14 mouse cellular contexts compared by ENCODE assay signal in the genomic region with DNA sequence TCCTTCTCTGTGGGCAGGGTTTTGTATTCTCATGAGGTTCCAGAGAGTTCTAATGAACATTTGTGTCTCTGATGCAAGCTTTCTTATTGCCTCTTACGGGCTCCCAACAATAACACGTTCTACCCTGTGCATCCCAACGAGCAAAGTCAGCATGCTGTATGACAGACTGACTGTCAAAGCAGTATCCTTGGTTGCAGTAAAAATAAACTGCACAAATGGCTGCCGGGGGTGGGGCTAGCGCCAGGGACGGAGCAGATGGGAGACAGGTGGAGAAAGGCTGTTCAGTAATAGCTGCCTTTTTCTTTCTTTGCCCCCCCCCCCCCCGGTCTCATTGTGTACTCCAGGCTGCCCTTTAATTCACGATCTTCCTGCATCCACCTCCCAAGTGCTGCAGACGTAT. TPM values are rescaled to one million over a fixed set of nuclear protein-coding genes. Genes with fewer than 3 reads are reported as not detected.
DNase-seq lines count a peak whose midpoint lies in the region; ATAC-seq lines count a peak whose summit lies in the region.
"Had no signal": no experiment of that assay in that cellular context is flagged by ENCODE, and none has a peak within 500 bp of the region (broad histone marks: within the 10 kb centered on the region; RNA-seq: fewer than 3 reads in every experiment).

No protein-coding gene starts in this region.

- H3K27me3 ChIP-seq in kidney, embryonic 15.5 days, result no peaks in the 10 kb centered on the region
- H3K27me3 ChIP-seq: hindbrain, embryonic 15.5 days; neural tube, embryonic 12.5 days had no signal

- no peaks in the 10 kb centered on the region for H3K36me3 ChIP-seq in kidney, embryonic 15.5 days
- H3K36me3 ChIP-seq: hindbrain, embryonic 15.5 days; neural tube, embryonic 12.5 days had no signal

- H3K4me2 ChIP-seq in kidney, embryonic 15.5 days, result no peak overlapping the region
- H3K4me2 ChIP-seq: hindbrain, embryonic 15.5 days; neural tube, embryonic 12.5 days had no signal

- H3K27ac ChIP-seq in kidney, embryonic 15.5 days, result no peak overlapping the region
- H3K27ac ChIP-seq: hindbrain, embryonic 15.5 days; neural tube, embryonic 12.5 days had no signal

- peak; percentile 8 for DNase-seq in cerebellum, adult 11-12 months
- DNase-seq in kidney, postnatal 4 days, result peak; percentile 22 to 45
- peak; percentile 27 to 45 for DNase-seq in frontal cortex, postnatal 36 days (ENCODE audit: low spot score in 2 of 2)
- DNase-seq in mesoderm, embryonic 11.5 days (ENCODE audit: low read depth, low spot score), result peak; percentile 13
- no peak for DNase-seq in urinary bladder, postnatal 10 days (ENCODE audit: low spot score)
- no peak for DNase-seq in natural killer cell, adult 2 months (ENCODE audit: low spot score in 2 of 2)
- DNase-seq: heart, adult 18-20 months; kidney, postnatal 10 days; liver; thymus, adult 2 months had no signal

- no peaks in the 10 kb centered on the region for H3K9me3 ChIP-seq in kidney, embryonic 15.5 days (replicated peaks)
- H3K9me3 ChIP-seq: hindbrain, embryonic 15.5 days; neural tube, embryonic 12.5 days had no signal

- 59% methylated on average over 9 of the region's 9 CpGs for WGBS in kidney, embryonic 15.5 days

- ATAC-seq in cerebellum, adult (ENCODE audit: insufficient number of reproducible peaks, low FRiP score, low TSS enrichment), result no peak
- ATAC-seq in kidney, embryonic 15.5 days (replicated peaks; ENCODE audit: low FRiP score), result no peak

- no peaks in the 10 kb centered on the region for H3K4me1 ChIP-seq in kidney, embryonic 15.5 days
- H3K4me1 ChIP-seq: hindbrain, embryonic 15.5 days; neural tube, embryonic 12.5 days had no signal

- H3K9ac ChIP-seq in kidney, embryonic 15.5 days, result no peak overlapping the region
- H3K9ac ChIP-seq: hindbrain, embryonic 15.5 days; neural tube, embryonic 12.5 days had no signal

- H3K4me3 ChIP-seq in kidney, embryonic 15.5 days (replicated peaks), result no peak overlapping the region
- H3K4me3 ChIP-seq: hindbrain, embryonic 15.5 days; neural tube, embryonic 12.5 days had no signal

RNA-seq across cellular contexts. Expression of a gene that starts 13.5 kb away (rescaled TPM):
- polyA plus RNA-seq in kidney, embryonic 15.5 days (2015; fragmentation: Nextera tagmentation; extraction: Ambion mirVana), result not detected in 2 replicates
- polyA plus RNA-seq: hindbrain, embryonic 15.5 days; neural tube, embryonic 12.5 days; thymus, adult 2 months had no signal

RNA-seq across cellular contexts. Expression of a gene that starts 28.0 kb away (rescaled TPM):
- 446 and 449 TPM in 2 replicates for polyA plus RNA-seq in kidney, embryonic 15.5 days (2015; fragmentation: Nextera tagmentation; extraction: Ambion mirVana)

RNA-seq across cellular contexts. Expression of a gene that starts 54.1 kb away (rescaled TPM):
- 0.12 and 0.16 TPM in 2 replicates for polyA plus RNA-seq in kidney, embryonic 15.5 days (2015; fragmentation: Nextera tagmentation; extraction: Ambion mirVana)

Comparison
In these comparisons a context has a peak if more than half of its experiments do, and no peak if none do; other contexts are left out.
1. DNase-seq: peak in cerebellum, adult 11-12 months (single experiment), kidney, postnatal 4 days (2 of 2), frontal cortex, postnatal 36 days (2 of 2) and mesoderm, embryonic 11.5 days (single experiment); none in urinary bladder, postnatal 10 days (single experiment) and natural killer cell, adult 2 months (0 of 2).